Mouse (Mus musculus) hindbrain, embryonic 11.5 days (tissue): ENCODE data around the gene Msrb1. TPM values are rescaled to one million over a fixed set of nuclear protein-coding genes. Genes with fewer than 3 reads are reported as not detected.

Experiments
- ATAC-seq: fragments of 200-750 bp; cut with Nextera tagmentation; 2 replicates; pipeline ENCODE4 v1.8.0; 2017; ENCODE audit warnings: mild to moderate bottlenecking, moderate TSS enrichment, moderate library complexity; ENCODE audit not compliant: low FRiP score
- DNase-seq: peaks from one replicate; pipeline ENCODE4 v3.0.0-alpha.2; 2015; ENCODE audit warnings: low spot score
- H3K27ac ChIP-seq: fragments of 300-500 bp; sonication (generic); 2 replicates; pipeline ENCODE4 v1.5.1; 2014; ENCODE audit warnings: mild to moderate bottlenecking, low read depth, low read length
- H3K27me3 ChIP-seq: fragments of 300-500 bp; sonication (generic); 2 replicates; pipeline ENCODE4 v1.6.1; 2014; ENCODE audit warnings: mild to moderate bottlenecking, low read length, moderate library complexity, mixed read lengths; ENCODE audit not compliant: control insufficient read depth, insufficient read depth
- H3K36me3 ChIP-seq: fragments of 300-500 bp; sonication (generic); 2 replicates; pipeline ENCODE4 v1.6.1; 2014; ENCODE audit warnings: mild to moderate bottlenecking, low read length, moderate library complexity, mixed read lengths; ENCODE audit not compliant: control insufficient read depth, insufficient read depth
- H3K4me1 ChIP-seq: fragments of 300-500 bp; sonication (generic); replicated peaks from 2 replicates; pipeline ENCODE4 v1.6.1; 2014; ENCODE audit warnings: low read length, mixed read lengths; ENCODE audit not compliant: control insufficient read depth, insufficient read depth
- H3K4me2 ChIP-seq: fragments of 300-500 bp; sonication (generic); replicated peaks from 2 replicates; pipeline ENCODE4 v1.6.1; 2014; ENCODE audit warnings: mild to moderate bottlenecking, low read depth, low read length
- H3K4me3 ChIP-seq: fragments of 300-500 bp; sonication (generic); 2 replicates; pipeline ENCODE4 v1.5.1; 2014; ENCODE audit warnings: low read depth, low read length
- H3K9ac ChIP-seq: fragments of 300-500 bp; sonication (generic); 2 replicates; pipeline ENCODE4 v1.6.1; 2014; ENCODE audit warnings: low read depth, low read length
- H3K9me3 ChIP-seq: fragments of 300-500 bp; sonication (generic); 2 replicates; pipeline ENCODE4 v1.6.1; 2016; ENCODE audit warnings: low read length; ENCODE audit not compliant: control insufficient read depth
- WGBS: fragments of 180-500 bp; shearing (Covaris S2); extraction: QIAGEN DNeasy Blood & Tissue Kit; methylation state at CpG from one replicate; pipeline ENCODE4 v1.1.7; 2014; 5-methylcytosine and 5-hydroxymethylcytosine counted together
- polyA plus RNA-seq: library from polyadenylated mRNA; unstranded; fragments of >200 nt; fragmentation: Nextera tagmentation; extraction: Ambion mirVana; gene quantifications from 2 replicates; pipeline ENCODE4 v1.2.1, GENCODE M21; 2014

Msrb1 gene
- polyA plus RNA-seq, 1 experiment from 2014 or later: 22.8 TPM

DNA sequence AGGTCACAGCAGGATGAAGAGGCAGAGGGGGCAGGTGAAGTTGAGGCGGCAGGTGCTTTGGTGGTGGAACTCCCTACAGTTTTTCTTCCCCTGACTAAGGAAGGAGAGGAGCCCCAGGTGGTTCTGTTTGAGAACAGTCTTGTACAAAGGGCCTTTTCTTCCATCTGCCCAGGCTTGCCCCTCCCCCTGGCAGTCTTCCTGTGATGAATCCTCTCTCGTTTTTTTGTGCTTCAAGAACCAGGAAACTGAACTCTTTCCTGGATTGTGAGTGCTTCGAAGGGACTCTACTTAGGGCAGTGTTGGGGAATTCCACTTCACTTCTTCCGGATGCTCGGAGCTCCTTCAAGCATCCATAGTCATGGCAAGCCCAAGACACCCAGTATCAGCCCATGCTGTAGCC, 38.5 kb upstream of the Msrb1 start:
- DNase-seq (no peak), ATAC-seq (no peak)
- Histone ChIP-seq H3K4me3 (no peak overlapping the region), H3K27ac (no peak overlapping the region), H3K9ac (no peak overlapping the region), H3K36me3 (peaks cover 8% of the 10 kb centered on the region; the same call in 1 of the 2 replicates), H3K9me3 (no peaks in the 10 kb centered on the region), H3K27me3 (no peaks in the 10 kb centered on the region), H3K4me1 (no peaks in the 10 kb centered on the region; the same call in 1 of the 2 replicates), H3K4me2 (no peak overlapping the region)
- 11% methylated on average over 5 of the region's 5 CpGs for WGBS

DNA sequence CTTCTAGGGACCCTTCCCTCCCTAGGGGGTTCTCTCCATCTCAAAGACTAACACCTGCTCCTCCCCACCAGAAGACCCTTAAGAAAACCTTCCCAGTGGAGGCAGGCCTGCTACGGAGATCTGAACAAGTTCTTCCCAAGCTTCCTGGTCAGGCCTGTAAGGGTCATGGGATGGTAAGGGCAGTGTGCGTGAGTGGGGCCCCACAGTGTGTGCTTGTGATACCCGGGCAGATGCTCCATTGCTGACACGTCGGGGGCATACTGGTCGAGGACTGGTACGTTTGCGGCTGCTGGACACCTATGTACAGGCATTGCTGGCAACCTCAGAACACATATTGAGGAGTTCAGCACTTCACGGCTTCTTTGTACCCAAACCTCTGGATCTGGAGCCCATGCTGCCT, 37.7 kb upstream of the Msrb1 start:
- no peak for DNase-seq
- no peaks in the 10 kb centered on the region for H3K27me3 ChIP-seq
- no peak overlapping the region for H3K9ac ChIP-seq
- H3K9me3 ChIP-seq: no peaks in the 10 kb centered on the region
- H3K36me3 ChIP-seq: peaks cover 8% of the 10 kb centered on the region; the same call in 1 of the 2 replicates
- H3K27ac ChIP-seq: no peak overlapping the region
- 61% methylated on average over 9 of the region's 9 CpGs for WGBS
- H3K4me3 ChIP-seq: no peak overlapping the region
- no peak for ATAC-seq
- no peaks in the 10 kb centered on the region; the same call in 1 of the 2 replicates for H3K4me1 ChIP-seq
- no peak overlapping the region for H3K4me2 ChIP-seq

DNA sequence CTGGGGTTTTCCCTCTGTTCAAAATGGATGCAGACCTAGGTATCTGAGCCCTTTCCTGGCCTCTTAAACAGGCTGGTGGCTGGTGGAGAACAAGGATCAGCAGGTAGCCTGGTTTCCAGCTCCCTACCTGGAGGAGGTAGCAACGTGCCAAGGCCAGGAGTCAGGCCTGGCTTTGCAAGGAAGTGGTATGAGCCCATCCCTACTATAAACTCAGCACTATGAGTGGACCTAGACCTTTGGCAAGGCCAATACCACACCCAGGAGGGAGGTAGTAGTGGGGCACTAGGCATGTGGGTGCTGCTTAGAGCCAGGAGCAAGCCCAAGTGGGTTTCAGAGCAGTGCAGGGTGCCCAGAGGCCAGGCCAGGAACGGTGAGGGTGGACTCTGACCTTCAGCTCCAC, 37.0 kb upstream of the Msrb1 start:
- no peaks in the 10 kb centered on the region; the same call in 1 of the 2 replicates for H3K4me1 ChIP-seq
- no peaks in the 10 kb centered on the region for H3K27me3 ChIP-seq
- H3K9me3 ChIP-seq: no peaks in the 10 kb centered on the region
- H3K4me2 ChIP-seq: no peak overlapping the region
- peaks cover 12% of the 10 kb centered on the region; the same call in 1 of the 2 replicates for H3K36me3 ChIP-seq
- H3K9ac ChIP-seq: no peak overlapping the region
- DNase-seq (no peak), ATAC-seq (no peak)
- H3K27ac ChIP-seq: no peak overlapping the region
- 88% methylated on average over 2 of the region's 2 CpGs for WGBS
- no peak overlapping the region for H3K4me3 ChIP-seq

DNA sequence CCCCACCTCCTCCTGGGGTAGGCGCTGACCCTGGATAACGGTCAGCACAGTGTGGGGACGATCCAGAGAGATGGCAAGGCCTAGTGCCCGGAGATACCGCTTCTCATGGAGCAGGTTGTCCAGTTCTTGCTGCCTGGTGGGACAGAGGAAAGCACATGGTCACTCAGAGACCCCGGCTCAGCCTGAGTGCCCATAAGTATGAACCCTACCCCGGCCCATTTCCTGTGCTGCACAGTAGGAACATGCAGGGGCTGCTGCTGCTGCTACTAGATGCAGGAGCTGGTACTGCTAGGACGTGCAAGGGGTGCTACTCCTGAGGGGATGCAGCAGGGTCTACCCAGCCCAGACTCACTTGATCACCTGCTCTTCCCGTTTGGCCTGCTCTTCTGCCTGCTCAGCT, 35.2 kb upstream of the Msrb1 start:
- no peaks in the 10 kb centered on the region for H3K9me3 ChIP-seq
- no peak for ATAC-seq
- H3K9ac ChIP-seq: 0 out of 2 replicates have a peak overlapping the region, but pooled peaks have one; percentile 5
- no peak overlapping the region for H3K4me3 ChIP-seq
- peaks cover 21% of the 10 kb centered on the region; the same call in 1 of the 2 replicates for H3K36me3 ChIP-seq
- WGBS: 90% methylated on average over 9 of the region's 9 CpGs
- H3K4me1 ChIP-seq: no peaks in the 10 kb centered on the region
- H3K27me3 ChIP-seq: no peaks in the 10 kb centered on the region
- H3K27ac ChIP-seq: no peak overlapping the region
- no peak overlapping the region for H3K4me2 ChIP-seq
- DNase-seq: no peak

DNA sequence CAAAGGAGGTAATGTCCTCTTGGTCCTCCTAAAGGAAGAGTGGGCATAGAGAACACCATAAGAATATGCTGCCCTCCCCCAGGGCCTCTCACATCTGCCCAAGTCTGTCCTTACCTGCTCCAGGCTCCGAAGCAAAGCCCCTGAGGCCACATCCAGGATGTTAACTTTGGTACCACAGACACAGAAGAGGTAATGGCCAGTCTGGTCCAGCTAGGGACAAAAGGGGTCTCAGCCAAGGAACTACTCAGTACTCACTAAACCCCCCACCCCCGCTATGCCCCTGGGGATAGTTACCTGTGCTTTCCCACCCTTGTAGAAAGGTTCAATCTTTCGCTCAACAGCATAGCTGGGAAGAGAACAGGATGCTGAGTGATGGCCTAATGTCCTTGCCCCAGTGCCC, 30.6 kb upstream of the Msrb1 start:
- no peak for DNase-seq
- Histone ChIP-seq H3K4me2 (no peak overlapping the region), H3K4me1 (no peaks in the 10 kb centered on the region; the same call in 1 of the 2 replicates), H3K27ac (no peak overlapping the region), H3K9ac (no peak overlapping the region), H3K27me3 (no peaks in the 10 kb centered on the region), H3K36me3 (peaks cover 21% of the 10 kb centered on the region; the same call in 1 of the 2 replicates), H3K9me3 (no peaks in the 10 kb centered on the region), H3K4me3 (no peak overlapping the region)
- ATAC-seq: no peak
- WGBS: 95% methylated on average over 3 of the region's 3 CpGs

DNA sequence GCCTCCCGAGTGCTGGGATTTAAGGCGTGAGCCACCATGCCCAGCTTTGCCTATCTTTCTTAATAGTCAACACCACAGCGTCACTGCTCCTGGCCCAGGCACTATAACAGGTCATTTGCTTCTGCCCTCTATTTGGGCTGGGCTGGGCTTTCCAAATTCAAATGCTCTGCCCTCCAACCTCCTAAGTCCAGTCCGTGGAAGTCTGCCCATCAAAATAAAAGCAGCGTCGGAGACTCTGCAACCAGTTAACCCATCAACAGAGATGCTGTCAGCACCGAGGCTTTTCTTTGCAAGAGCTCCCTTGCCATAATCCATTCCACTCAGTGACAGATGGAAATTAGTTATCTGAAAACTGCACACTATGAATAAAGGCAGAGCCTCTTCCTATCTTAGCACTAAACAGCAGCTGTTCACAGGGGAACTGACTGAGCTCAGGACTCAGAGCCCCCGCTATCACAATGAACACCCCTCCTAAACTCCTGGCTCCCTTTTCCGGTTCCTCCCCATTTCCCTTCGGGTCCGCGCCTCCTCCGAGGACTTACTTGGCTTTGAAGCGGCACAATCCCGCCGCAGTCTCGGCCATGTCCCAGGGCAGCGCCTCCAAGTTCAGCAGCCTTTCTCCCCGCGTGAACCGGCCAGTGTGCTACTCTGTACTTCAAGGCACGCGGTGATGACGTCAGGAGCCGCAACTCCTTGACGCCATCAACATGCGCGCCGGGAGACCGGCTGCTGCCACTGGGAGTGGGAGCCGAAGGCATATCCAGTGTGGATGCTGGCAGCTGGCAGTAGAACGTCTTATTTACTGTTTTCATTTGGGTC, 29.3 kb upstream of the Msrb1 start, which contains the start of gene Tbl3:
TSS of gene Tbl3 (minus strand) at position 679 of the 819 bp plus-strand sequence.
- no peaks in the 10 kb centered on the region for H3K27me3 ChIP-seq
- peak within 1 kb of the TSS; percentile 55 for H3K4me2 ChIP-seq
- H3K36me3 ChIP-seq: peaks cover 13% of the 10 kb centered on the region; the same call in 1 of the 2 replicates
- H3K4me3 ChIP-seq: peak within 1 kb of the TSS; percentile 42
- 0 out of 2 replicates have a peak within 1 kb of the TSS, but pooled peaks have one; percentile 27 for H3K27ac ChIP-seq
- H3K9ac ChIP-seq: peak within 1 kb of the TSS; percentile 51
- WGBS: 5% methylated on average over 32 of the region's 32 CpGs
- ATAC-seq (peak; percentile 86), DNase-seq (peak; percentile 98)
- no peaks in the 10 kb centered on the region for H3K9me3 ChIP-seq
- no peaks in the 10 kb centered on the region; the same call in 1 of the 2 replicates for H3K4me1 ChIP-seq

DNA sequence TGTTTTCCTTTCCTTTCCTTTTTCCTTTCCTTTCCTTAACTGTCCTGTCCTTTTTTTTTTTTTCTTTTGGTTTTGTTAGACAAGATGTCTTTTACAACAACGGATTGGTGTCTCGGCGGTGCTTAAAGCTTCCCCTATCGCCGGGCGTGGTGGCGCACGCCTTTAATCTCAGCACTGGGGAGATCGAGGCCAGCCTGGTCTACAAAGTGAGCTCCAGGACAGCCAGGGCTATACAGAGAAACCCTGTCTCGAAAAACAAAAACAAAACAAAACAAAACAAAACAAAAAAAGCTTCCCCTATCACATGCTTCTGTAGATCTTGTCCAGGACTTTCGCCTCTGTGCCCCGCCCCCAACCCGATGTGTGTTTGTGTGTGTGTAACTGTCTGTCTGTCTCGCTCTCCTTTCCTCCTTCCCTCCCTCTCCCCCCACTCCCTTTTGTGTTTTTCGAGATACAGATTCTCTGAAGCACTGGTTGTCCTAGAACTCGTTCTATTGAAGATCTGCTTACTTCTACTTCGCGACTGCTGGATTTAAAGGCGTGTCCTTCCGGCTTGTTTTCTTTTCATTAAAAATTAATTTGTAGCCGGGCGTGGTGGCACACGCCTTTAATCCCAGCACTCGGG, 28.5 kb upstream of the Msrb1 start:
- ATAC-seq (peak; percentile 63), DNase-seq (no peak)
- Histone ChIP-seq H3K36me3 (peaks cover 13% of the 10 kb centered on the region; the same call in 1 of the 2 replicates), H3K4me1 (no peaks in the 10 kb centered on the region; the same call in 1 of the 2 replicates), H3K9me3 (no peaks in the 10 kb centered on the region), H3K27me3 (no peaks in the 10 kb centered on the region), H3K4me3 (peak overlapping the region; percentile 42), H3K9ac (peak overlapping the region; percentile 51), H3K4me2 (peak overlapping the region; percentile 55), H3K27ac (0 out of 2 replicates have a peak overlapping the region, but pooled peaks have one; percentile 27)
- WGBS: 6% methylated on average over 24 of the region's 24 CpGs

DNA sequence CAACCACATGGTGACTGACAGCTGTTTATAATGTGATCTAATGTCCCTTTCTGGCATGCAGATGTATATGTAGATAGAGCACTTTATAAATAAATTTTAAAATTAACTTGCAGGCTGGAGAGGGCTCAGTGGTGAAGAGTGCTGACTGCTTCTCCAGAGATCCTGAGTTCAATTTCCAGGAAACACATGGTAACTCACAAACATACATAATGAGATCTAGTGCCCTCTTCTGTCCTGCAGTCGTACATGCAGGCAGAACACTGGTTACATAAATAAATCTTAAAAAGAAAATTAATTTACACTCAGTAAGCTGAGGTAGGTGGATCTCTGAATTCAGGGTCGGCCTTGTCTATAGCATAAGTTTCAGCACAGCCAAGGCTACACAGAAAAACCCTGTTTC, 27.8 kb upstream of the Msrb1 start:
- Histone ChIP-seq H3K4me3 (no peak overlapping the region), H3K4me2 (no peak overlapping the region), H3K36me3 (peaks cover 13% of the 10 kb centered on the region; the same call in 1 of the 2 replicates), H3K27ac (no peak overlapping the region), H3K4me1 (no peaks in the 10 kb centered on the region; the same call in 1 of the 2 replicates), H3K27me3 (no peaks in the 10 kb centered on the region), H3K9ac (no peak overlapping the region), H3K9me3 (no peaks in the 10 kb centered on the region)
- no peak for DNase-seq
- WGBS: 35% methylated on average over 2 of the region's 2 CpGs
- no peak for ATAC-seq
